Mouse (Mus musculus): ENCODE data around the gene Zcchc10. TPM values are rescaled to one million over a fixed set of nuclear protein-coding genes. Genes with fewer than 3 reads are reported as not detected.
"Not testable (repeated sequence)": the region's sequence is repeated elsewhere in the genome, so short reads cannot be mapped to it uniquely, and the experiment has no call there.

Gene Zcchc10
- 13.4 and 16.3 TPM in 2 replicates for polyA plus RNA-seq (2015; fragmentation: Nextera tagmentation; extraction: Ambion mirVana)

DNA sequence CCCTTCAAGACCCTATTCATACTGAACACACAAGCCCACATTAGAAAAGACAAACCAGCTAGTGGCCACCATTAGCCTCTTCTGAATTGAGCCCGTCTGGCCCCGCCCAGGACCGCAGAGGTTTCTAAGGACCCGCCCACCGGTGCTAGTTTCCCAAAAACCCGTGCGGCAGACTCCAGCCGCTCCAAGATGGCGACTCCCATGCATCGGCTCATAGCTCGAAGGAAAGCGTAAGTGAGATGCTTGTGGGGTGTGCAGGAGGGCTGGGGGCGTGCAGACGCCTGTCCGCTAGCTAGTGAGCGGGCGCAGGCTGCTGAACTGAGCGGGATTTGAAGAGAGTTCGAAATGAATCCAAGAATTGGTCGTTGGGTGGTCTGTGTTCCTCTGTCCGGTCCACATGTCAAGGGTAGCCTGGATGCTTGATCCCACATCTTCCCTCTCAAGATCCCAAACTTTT, at the start of gene Zcchc10:
TSS of gene Zcchc10 (plus strand) at position 168 of the 457 bp plus-strand sequence.
- Histone ChIP-seq H3K9ac (replicated peaks; ENCODE audit: low read depth) (peak within 1 kb of the TSS; percentile 53), H3K36me3 (ENCODE audit: insufficient read depth, low read length) (0 out of 2 replicates have a peak, but pooled peaks cover 4% of the 10 kb centered on the region), H3K27me3 (replicated peaks; ENCODE audit: insufficient read depth, low read length) (no peaks in the 10 kb centered on the region), H3K9me3 (ENCODE audit: low read length) (no peaks in the 10 kb centered on the region), H3K27ac (ENCODE audit: low read length) (peak within 1 kb of the TSS; percentile 43; the same call in 1 of the 2 replicates), H3K4me1 (ENCODE audit: insufficient read depth, low read depth, low read length) (peaks cover 6% of the 10 kb centered on the region; the same call in 1 of the 2 replicates), H3K4me3 (ENCODE audit: low read depth, low read length) (peak within 1 kb of the TSS; percentile 65), H3K4me2 (replicated peaks; ENCODE audit: low read depth, low read length) (peak within 1 kb of the TSS; percentile 81)
- TF ChIP-seq EP300 (IDR thresholded peaks at IDR 0.05) (no peak), CTCF (IDR thresholded peaks at IDR 0.05) (no peak)
- peak; percentile 95 for DNase-seq (ENCODE audit: low spot score)
- under 1% methylated on average over 21 of the region's 21 CpGs for WGBS
- peak; percentile 97 for ATAC-seq

DNA sequence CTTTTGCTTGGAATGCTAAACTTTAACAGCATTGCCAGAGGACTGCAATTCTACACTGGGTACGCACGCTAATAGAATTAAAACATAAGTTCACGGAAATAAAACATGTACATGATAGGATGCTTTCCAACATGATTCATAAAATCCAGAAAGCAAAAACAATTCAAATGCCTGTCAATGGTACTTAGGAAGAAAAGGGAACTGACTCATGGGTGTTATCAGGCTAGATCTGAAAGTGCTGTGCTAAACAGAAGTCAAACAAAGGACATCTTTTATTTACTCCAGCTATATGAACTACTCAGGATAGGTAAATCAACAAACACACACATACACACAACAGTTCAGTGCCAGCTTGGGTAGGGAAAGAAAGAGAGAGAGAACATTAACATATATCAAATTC, 49.1 kb upstream of the Zcchc10 start:
- DNase-seq (ENCODE audit: low spot score) (no peak), ATAC-seq (no peak)
- peaks cover 47% of the 10 kb centered on the region for H3K36me3 ChIP-seq (ENCODE audit: insufficient read depth, low read length)
- 94% methylated on average over 3 of the region's 3 CpGs for WGBS
- H3K4me2 ChIP-seq (replicated peaks; ENCODE audit: low read depth, low read length), result no peak overlapping the region
- H3K4me3 ChIP-seq (ENCODE audit: low read depth, low read length), result no peak overlapping the region
- H3K27ac ChIP-seq (ENCODE audit: low read length), result no peak overlapping the region
- H3K27me3 ChIP-seq (replicated peaks; ENCODE audit: insufficient read depth, low read length), result no peaks in the 10 kb centered on the region
- H3K9me3 ChIP-seq (ENCODE audit: low read length), result no peaks in the 10 kb centered on the region
- no peak for TF ChIP-seq EP300 (IDR thresholded peaks at IDR 0.05)
- TF ChIP-seq CTCF (IDR thresholded peaks at IDR 0.05), result no peak
- H3K4me1 ChIP-seq (ENCODE audit: insufficient read depth, low read depth, low read length), result no peaks in the 10 kb centered on the region
- H3K9ac ChIP-seq (replicated peaks; ENCODE audit: low read depth), result no peak overlapping the region

DNA sequence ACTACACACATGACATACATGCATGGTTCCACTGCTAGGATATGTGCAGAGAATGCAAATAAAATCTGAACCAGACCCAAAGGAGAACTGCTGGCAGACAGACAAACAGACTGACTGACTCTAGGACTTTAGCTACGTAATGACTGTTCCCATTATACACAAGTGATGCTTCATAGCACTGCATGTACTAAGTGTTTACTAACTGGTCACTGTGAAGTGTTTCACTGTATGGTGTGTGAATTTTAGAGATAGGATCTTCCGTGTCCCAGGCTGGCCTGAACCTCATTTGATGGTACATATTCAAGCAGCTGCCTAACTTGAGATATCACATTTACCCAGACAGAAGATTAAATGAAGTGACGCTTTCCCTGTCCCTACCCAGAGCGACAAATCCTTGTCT, 46.1 kb upstream of the Zcchc10 start:
- Histone ChIP-seq H3K4me2 (replicated peaks; ENCODE audit: low read depth, low read length) (no peak overlapping the region), H3K27ac (ENCODE audit: low read length) (0 out of 2 replicates have a peak overlapping the region, but pooled peaks have one; percentile 8), H3K27me3 (replicated peaks; ENCODE audit: insufficient read depth, low read length) (no peaks in the 10 kb centered on the region), H3K9ac (replicated peaks; ENCODE audit: low read depth) (no peak overlapping the region), H3K9me3 (ENCODE audit: low read length) (no peaks in the 10 kb centered on the region), H3K4me1 (ENCODE audit: insufficient read depth, low read depth, low read length) (no peaks in the 10 kb centered on the region), H3K4me3 (ENCODE audit: low read depth, low read length) (no peak overlapping the region), H3K36me3 (ENCODE audit: insufficient read depth, low read length) (peaks cover 27% of the 10 kb centered on the region)
- TF ChIP-seq EP300 (IDR thresholded peaks at IDR 0.05) (peak; percentile 32; the same call in 1 of the 2 replicates), CTCF (IDR thresholded peaks at IDR 0.05) (no peak)
- ATAC-seq (peak; percentile 83), DNase-seq (ENCODE audit: low spot score) (peak; percentile 54)
- WGBS, result 68% methylated on average over 4 of the region's 4 CpGs

GRCm38 (mm10) chr11:53285885-53286284, 38.6 kb upstream of the Zcchc10 start:
- 71% methylated on average over 6 of the region's 6 CpGs for WGBS
- peaks cover 36% of the 10 kb centered on the region for H3K36me3 ChIP-seq (ENCODE audit: insufficient read depth, low read length)
- H3K9ac ChIP-seq (replicated peaks; ENCODE audit: low read depth), result no peak overlapping the region
- no peak overlapping the region for H3K4me3 ChIP-seq (ENCODE audit: low read depth, low read length)
- TF ChIP-seq EP300 (IDR thresholded peaks at IDR 0.05) (no peak), CTCF (IDR thresholded peaks at IDR 0.05) (no peak)
- no peaks in the 10 kb centered on the region for H3K27me3 ChIP-seq (replicated peaks; ENCODE audit: insufficient read depth, low read length)
- H3K9me3 ChIP-seq (ENCODE audit: low read length), result no peaks in the 10 kb centered on the region
- no peaks in the 10 kb centered on the region for H3K4me1 ChIP-seq (ENCODE audit: insufficient read depth, low read depth, low read length)
- no peak overlapping the region for H3K4me2 ChIP-seq (replicated peaks; ENCODE audit: low read depth, low read length)
- ATAC-seq, result no peak
- no peak overlapping the region for H3K27ac ChIP-seq (ENCODE audit: low read length)
- no peak for DNase-seq (ENCODE audit: low spot score)

GRCm38 (mm10) chr11:53290187-53290586, 34.3 kb upstream of the Zcchc10 start:
- ATAC-seq; H3K27ac ChIP-seq (ENCODE audit: low read length); H3K4me2 ChIP-seq (replicated peaks; ENCODE audit: low read depth, low read length); H3K27me3 ChIP-seq (replicated peaks; ENCODE audit: insufficient read depth, low read length); DNase-seq (ENCODE audit: low spot score); H3K4me1 ChIP-seq (ENCODE audit: insufficient read depth, low read depth, low read length); H3K9me3 ChIP-seq (ENCODE audit: low read length); H3K4me3 ChIP-seq (ENCODE audit: low read depth, low read length); H3K9ac ChIP-seq (replicated peaks; ENCODE audit: low read depth): not testable (repeated sequence)
- 78% methylated on average over 2 of the region's 2 CpGs for WGBS
- H3K36me3 ChIP-seq (ENCODE audit: insufficient read depth, low read length), result peaks cover 32% of the 10 kb centered on the region

- H3K9ac ChIP-seq (replicated peaks; ENCODE audit: low read depth), result no peak overlapping the region
- TF ChIP-seq EP300 (IDR thresholded peaks at IDR 0.05) (no peak), CTCF (IDR thresholded peaks at IDR 0.05) (no peak)
- H3K9me3 ChIP-seq (ENCODE audit: low read length), result no peaks in the 10 kb centered on the region
- 92% methylated on average over 11 of the region's 11 CpGs for WGBS
- H3K36me3 ChIP-seq (ENCODE audit: insufficient read depth, low read length), result peaks cover 30% of the 10 kb centered on the region
- ATAC-seq (no peak), DNase-seq (ENCODE audit: low spot score) (no peak)
- peaks cover 7% of the 10 kb centered on the region; the same call in 1 of the 2 replicates for H3K4me1 ChIP-seq (ENCODE audit: insufficient read depth, low read depth, low read length)
- no peak overlapping the region for H3K4me2 ChIP-seq (replicated peaks; ENCODE audit: low read depth, low read length)
- H3K27me3 ChIP-seq (replicated peaks; ENCODE audit: insufficient read depth, low read length), result no peaks in the 10 kb centered on the region
- H3K27ac ChIP-seq (ENCODE audit: low read length), result no peak overlapping the region
- no peak overlapping the region for H3K4me3 ChIP-seq (ENCODE audit: low read depth, low read length)
Measured at GRCm38 (mm10) chr11:53290871-53291270, 33.6 kb upstream of the Zcchc10 start.
